Mouse (Mus musculus) T-helper 2 cell (primary cell): Measurements from ENCODE around the gene Acox1.

Source experiments
- in situ Hi-C: fragments of 300-600 bp; cut with MboI, MseI; formaldehyde crosslinking; loops from one replicate; pipeline ENCODE4 v1.15.1; 2025; ENCODE audit warnings: high pct_unique_total_duplicates

The Acox1 gene

GRCm38 (mm10) chr11:116212847-116213246, 14.0 kb upstream of the Acox1 start:
- in situ Hi-C loops: no loop called here

DNA sequence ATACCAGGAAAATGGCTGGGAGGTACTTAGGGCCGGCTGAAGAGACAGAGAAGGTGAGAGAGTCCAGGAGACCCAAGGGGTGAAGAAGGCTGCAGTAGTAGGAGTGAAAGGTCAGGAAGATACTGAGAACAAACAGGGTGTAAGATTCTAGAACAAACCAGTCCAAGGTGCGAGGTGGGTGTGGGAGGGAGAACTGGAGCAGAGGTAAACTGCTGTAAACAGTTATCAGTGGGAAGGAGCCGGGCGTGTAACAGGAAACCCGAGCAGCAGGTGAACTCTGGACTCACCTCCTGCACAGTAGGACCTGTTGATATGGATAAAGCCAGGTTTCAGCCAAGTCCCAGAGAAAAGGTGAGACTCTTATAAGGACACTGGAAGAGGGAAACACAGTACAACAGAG, 11.9 kb upstream of the Acox1 start:
- in situ Hi-C loops: no loop called here

- in situ Hi-C loops: no loop called here
Measured at GRCm38 (mm10) chr11:116209257-116209656, 10.4 kb upstream of the Acox1 start.

- in situ Hi-C loops: no loop called here
Measured at GRCm38 (mm10) chr11:116208660-116209059, 9.8 kb upstream of the Acox1 start.

DNA sequence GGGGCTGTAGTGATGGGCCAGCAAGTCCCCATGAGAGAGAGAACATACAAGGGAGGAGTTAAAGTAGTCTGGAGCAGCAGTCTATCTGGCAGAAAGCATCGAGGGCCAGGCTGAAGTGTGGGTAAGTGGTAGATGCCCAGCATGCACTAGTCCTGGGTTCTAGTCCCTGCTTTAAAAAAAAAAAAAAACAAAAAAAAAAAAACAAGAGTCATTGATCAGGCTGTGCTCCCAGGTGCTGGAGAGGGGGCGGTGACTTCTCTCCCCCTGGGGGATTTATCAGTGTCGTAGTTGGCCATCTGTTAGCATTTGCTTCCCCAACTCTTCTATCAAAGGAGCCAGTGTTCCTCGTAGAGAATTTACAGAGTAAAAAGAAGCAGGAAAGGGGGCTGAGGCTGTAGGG, 7.8 kb upstream of the Acox1 start:
- in situ Hi-C loops: no loop called here

DNA sequence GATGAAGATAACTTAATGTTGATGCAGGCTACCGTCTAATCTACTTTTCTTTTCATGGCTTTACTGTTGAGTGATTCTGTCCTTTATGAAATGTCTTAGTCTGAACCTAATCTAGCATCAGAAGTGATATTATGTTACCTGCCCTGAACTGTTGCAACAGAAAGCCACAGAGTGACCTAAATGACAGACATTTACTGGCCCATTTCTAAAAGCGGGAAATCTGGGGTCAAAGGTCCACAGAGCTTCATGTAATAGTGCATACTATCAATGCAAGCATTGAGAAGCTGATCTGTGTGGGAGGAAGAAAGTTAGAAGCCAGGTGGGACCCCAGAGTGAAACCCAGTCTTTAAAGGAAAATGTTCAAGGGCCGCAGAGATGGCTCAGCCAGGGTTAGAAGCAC, 4.3 kb upstream of the Acox1 start:
- in situ Hi-C loops: no loop called here

DNA sequence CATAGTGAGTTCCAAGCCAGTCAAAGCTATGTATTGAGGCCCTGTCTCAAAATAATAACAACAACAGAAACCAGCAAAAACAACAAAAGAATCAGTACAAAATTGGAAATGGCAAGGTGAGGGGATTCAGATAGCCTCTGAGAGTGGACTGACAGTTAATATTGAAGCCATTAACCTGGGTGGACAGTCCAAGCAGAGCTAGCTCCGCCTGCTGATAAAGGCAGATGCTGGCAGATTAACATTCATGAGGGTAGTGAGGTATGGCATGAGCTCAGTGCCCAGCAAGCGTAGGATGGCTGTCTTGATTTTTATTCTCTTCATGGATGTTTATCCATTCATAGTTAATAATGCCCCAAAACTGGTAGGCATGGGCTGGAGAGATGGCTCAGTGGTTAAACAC, 2.3 kb upstream of the Acox1 start:
- in situ Hi-C loops: no loop called here

DNA sequence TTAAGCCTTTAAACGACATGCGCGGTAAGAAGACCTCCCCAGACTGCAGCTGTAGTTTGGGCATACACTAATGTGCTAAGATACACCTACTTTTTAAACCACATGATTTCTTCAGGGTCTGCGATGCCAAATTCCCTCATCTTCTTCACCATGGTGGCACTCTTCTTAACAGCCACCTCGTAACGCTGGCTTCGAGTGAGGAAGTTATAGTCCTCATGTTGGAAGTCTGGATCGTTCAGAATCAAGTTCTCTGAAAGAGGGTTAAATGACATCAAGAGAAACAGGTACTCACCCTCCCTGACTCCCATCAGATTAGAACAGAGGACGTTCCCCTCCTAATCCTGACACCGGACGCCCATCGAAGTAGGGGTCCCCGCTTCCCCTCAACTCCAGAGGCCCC, 713 bp downstream of the Acox1 start:
- in situ Hi-C loops: no loop called here

DNA sequence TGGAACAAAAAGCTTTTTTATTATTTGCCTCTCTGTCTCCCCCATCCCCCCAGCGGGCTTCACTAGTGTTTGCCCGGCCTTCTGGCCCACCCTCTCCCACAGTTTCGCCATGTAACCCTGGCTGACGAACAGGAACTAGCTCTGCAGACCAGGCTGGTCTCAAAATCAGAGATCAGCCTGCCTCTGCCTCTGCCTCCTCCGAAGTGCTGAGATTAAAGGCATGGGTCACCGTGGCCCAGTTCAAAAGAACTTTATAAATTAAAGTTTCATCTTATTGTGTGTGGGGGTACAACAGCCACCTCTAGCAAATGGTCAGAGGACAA, 1.3 kb downstream of the Acox1 start:
- in situ Hi-C loops: no loop called here

DNA sequence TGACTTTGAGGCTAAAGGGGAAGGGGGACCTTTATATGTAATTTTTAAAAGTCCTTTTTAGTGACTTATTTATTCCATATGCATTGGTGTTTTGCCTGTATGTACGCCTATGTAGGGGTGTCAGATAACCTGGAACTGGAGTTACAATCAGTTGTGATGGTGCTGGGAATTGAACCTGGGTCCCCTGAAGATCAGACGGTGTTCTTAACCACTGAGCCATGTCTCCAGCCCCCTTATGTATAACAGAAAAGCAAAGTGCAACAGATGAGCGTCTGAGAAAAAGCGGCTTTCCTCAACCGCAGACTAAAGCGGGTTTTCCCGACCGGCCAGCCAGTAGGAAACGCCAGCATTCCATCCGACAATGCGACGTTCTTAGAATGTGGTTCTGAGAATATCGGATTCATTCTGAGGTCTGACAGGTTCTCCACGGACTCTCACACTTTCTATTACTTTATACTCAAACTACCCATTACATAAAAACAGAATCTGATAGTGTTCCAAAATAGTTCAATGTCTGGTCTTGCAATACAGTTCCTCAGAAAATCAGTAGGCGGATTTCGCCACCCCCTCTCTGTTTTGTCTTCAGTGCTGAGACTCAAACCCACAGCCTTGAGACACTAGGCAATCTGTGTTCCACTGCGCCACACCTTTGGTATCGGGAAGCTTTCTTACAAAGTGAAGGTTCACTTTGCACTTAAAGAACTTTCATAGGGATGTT, 1.8 kb downstream of the Acox1 start:
- in situ Hi-C loops: no loop called here

- in situ Hi-C loops: no loop called here
Measured at GRCm38 (mm10) chr11:116196336-116196735, 2.5 kb downstream of the Acox1 start.

DNA sequence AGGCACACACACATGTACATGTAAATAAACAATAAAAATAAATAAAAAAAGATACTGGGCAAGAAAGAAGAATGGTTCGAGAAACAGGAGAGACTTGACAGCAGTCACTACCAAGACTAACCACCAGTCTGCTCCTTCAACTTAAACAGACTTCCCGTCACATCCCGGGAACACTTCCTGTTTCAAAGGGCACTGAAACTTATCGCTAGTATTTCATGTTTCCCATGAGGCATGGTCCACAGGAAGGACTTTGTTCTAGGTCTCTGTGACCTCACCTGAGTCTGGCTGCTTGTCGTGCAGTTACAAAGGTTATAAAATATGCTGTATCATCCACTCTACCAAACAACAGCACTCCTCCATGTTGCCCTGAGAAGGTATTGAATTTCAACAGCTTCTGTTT, 3.6 kb downstream of the Acox1 start:
- in situ Hi-C loops: no loop called here

DNA sequence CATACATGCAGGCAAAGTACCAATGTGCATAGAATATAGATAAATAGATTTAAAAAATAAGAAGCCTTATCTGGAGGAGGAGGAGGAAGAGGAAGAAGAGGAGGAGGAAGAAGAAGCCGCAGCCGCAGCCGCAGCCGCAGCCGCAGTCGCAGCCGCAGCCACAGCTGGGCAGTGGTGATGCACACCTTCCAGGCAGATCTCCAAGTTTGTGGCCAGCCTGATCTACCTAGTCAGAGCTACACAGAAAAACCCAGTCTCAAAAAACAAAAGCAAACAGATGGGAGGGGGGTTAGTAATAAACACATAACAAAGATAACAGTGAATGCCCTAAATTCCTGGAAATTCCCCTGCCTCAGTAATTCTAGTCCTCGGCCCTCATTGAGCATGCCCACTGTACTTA, 4.2 kb downstream of the Acox1 start:
- in situ Hi-C loops: no loop called here

- in situ Hi-C loops: no loop called here
Measured at GRCm38 (mm10) chr11:116187226-116187930, 11.5 kb downstream of the Acox1 start.

DNA sequence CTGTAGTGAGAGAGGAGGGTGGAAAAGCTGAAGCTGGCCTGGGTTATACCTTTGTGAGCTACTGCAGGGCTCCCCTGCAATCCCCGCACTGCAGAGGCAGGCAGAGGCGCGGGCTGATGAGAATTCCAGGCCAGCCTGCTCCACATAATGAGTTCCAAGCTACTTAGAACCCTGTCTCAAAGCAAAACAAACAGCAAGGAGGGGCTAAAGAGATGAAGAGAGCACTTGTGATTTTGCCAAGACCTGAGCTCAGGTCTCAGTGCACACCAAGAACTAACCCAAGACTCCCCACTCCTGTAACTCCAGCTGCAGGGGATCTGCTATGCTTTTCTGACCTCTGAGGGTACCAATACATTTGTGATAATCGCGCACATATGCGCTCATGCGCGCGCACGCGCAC, 12.5 kb downstream of the Acox1 start:
- in situ Hi-C loops: no loop called here

DNA sequence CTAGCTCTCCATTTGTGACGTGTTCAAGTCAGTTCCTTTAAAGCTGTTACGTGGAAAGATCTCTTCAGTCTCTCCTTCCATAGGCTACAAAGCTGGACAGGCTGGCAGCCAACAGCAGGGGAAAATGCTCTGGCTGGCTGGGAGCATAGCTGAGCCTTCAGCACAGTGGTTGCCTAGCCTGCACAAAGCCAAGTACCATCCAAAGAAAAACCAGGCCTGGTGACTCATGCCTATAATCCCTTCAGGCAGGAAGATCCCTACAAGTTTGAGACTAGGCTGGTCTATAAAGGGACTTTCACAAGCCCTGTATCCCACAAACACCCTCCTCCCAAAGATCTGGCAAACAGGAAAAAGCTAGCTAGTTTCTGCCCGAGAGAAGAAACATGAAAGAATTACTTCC, 13.0 kb downstream of the Acox1 start:
- in situ Hi-C loops: no loop called here

DNA sequence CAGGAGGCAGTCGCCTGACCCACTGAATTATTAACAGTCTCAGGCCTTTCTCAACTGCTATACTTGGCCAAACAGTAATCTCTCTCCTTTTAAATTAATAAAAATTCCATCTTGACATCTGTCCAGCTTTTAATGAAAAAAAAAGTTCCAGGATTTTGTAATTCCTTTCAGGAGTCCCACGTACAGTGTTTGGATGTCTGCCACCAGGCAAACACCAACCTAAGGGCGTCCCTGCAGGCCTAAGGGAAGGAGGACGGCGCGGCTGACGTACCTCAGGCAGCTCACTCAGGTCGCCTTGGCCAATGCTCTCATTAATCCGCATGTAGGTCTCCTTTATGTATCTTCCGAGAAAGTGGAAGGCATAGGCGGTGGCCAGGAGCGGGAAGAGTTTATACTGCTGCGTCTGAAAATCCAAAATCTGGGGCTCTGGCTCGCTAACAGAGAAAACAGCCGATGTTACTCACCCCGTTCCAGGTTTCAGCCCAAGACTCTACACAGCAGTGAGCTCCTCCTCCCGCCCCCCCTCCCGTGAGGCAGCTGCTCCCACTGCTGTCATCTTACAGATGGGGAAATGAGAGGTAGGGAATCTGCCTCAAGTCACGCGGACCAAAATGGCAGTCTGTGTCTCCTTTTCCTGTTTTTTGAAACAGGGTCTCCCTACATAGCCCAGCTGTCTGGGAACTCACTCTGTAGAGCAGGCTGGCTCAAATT, 20.3 kb downstream of the Acox1 start:
- in situ Hi-C loops: no loop called here

DNA sequence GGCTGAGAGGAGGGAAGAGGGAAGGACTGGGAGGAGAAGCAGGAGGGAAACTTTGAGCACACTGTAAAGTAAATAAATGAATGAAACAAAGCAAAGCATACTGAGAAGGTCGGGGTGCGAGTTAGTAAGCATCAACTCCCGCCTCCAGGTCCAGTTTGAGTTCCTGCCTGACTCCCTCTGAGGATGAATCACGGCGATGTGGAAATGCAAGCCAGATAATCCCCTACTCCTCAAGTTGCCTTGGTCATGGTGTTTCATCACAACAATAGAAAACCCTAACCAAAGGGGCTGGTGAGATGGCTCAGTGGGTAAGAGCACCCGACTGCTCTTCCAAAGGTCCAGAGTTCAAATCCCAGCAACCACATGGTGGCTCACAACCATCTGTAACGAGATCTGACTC, 22.8 kb downstream of the Acox1 start:
- in situ Hi-C loops: no loop called here

- in situ Hi-C loops: no loop called here
Measured at GRCm38 (mm10) chr11:116174775-116175448, 23.9 kb downstream of the Acox1 start.

DNA sequence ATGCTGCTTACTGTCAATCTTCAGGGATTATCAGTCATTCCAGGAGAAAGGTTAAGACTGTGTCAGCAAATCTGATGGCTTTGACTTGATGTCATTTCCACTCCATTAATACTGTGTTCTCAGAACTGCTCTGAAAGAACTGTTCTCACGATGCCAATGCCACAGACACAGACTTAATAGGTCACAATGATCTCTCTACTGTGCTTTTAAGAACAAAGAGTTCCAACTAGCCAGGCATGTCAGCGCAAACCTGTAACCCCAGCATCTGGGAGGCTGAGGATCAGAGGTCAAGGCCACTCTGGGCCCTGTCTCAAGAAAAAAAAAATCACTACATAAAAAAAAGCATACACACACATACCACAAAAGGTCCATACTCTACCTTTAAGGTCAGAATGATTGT, 26.9 kb downstream of the Acox1 start:
- in situ Hi-C loops: no loop called here

DNA sequence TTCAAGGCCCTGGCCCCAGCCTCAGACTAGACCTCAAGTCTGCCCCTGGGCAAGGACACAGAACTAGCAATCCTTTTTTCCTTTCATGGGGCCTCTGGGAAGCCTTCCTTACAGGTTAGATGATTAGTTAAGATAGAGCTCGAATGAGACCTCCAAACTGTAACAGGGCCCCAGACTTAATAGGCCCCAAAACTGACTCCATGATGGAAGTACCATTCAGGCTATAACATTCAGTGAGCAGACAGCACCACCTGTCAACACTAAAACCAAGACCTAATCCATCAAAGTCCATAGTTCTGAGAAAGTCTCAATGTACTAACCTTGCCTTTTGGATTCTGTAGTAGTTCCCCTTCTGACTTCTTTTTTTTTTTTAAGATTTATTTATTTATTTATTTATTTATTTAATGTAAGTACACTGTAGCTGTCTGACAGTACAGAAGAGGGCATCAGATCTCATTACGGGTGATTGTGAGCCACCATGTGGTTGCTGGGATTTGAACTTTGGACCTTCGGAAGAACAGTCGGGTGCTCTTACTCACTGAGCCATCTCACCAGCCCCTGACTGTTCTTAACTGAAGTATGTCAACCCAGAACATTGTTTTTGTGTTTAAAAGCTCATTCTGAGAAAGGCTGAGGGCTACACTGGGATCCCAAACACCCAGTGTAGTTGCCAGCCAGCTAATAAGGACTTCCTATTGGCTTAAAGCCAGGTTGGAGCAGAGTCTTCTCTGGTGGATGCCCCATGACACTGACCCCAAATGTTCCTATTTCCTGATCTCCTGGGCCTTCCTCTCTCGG, 28.6 kb downstream of the Acox1 start:
- in situ Hi-C loops: no loop called here

DNA sequence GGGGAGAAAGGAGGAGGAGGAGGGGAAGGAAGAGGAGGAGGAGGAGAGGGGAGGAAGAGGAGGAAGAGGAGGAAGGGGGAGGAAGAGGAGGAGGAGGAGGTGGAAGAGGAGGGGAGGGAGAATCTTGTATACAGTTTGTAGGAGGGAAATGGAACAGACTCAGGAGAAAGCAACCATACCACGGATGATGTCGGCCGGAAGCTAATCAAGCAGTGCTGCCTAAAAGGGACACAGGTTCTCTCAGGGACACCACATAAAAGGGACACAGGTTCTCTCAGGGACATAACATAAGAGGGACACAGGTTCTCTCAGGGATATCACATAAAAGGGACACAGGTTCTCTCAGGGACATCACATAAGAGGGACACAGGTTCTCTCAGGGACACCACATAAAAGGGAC, 29.6 kb downstream of the Acox1 start:
- in situ Hi-C loops: no loop called here
